Mouse (Mus musculus) ES-E14 (cell line): ENCODE data around the gene Inpp5f.

Experiments used
- CHD2 ChIP-seq: IDR thresholded peaks from 2 replicates; pipeline ENCODE4 v1.6.1; 2014; ENCODE audit warnings: mild to moderate bottlenecking, low read depth, low read length, inconsistent platforms
- HCFC1 ChIP-seq: IDR thresholded peaks from 2 replicates; pipeline ENCODE4 v1.6.1; 2012; ENCODE audit warnings: low read length, inconsistent platforms, borderline replicate concordance; ENCODE audit not compliant: insufficient read depth
- MAFK ChIP-seq: IDR thresholded peaks from 2 replicates; pipeline ENCODE4 v1.6.1; 2014; ENCODE audit warnings: mild to moderate bottlenecking, low read depth, low read length, inconsistent platforms; ENCODE audit not compliant: insufficient read depth
- ZC3H11A ChIP-seq: IDR thresholded peaks from 2 replicates; pipeline ENCODE4 v1.6.1; 2012; ENCODE audit warnings: low read depth, mild to moderate bottlenecking, inconsistent platforms, low read length, borderline replicate concordance
- ZNF384 ChIP-seq: IDR thresholded peaks from 2 replicates; pipeline ENCODE4 v1.6.1; 2012; ENCODE audit warnings: low read depth, low read length, inconsistent platforms

- no peak for TF ChIP-seq ZNF384
- no peak for TF ChIP-seq CHD2
- no peak for TF ChIP-seq MAFK
- no peak for TF ChIP-seq HCFC1
- no peak for TF ChIP-seq ZC3H11A
Measured at GRCm38 (mm10) chr7:128613578-128613977, 2.5 kb downstream of the Inpp5f start.
